Mouse (Mus musculus) heart, adult 2 months (tissue): ENCODE data around the gene Osbpl2. TPM values are rescaled to one million over a fixed set of nuclear protein-coding genes. Genes with fewer than 3 reads are reported as not detected.

Experiments used
- DNase-seq, 2 experiments: peaks; one replicate each; pipeline ENCODE4 v3.0.0; 2021
- H3K27ac ChIP-seq: fragments of 200-600 bp; 2 replicates; pipeline ENCODE4 v1.8.1; 2022
- H3K27me3 ChIP-seq: fragments of 200-500 bp; 2 replicates; pipeline ENCODE4 v1.6.1; 2012; ENCODE audit warnings: mild to moderate bottlenecking, low read length, inconsistent platforms, mixed read lengths; ENCODE audit not compliant: control insufficient read depth, insufficient read depth
- H3K36me3 ChIP-seq: fragments of 200-500 bp; 2 replicates; pipeline ENCODE4 v1.6.1; 2012; ENCODE audit warnings: low read length, inconsistent platforms; ENCODE audit not compliant: control insufficient read depth, insufficient read depth
- H3K4me1 ChIP-seq: fragments of 200-500 bp; 2 replicates; pipeline ENCODE4 v1.6.1; 2011; ENCODE audit warnings: low read length; ENCODE audit not compliant: control insufficient read depth, insufficient read depth
- H3K4me3 ChIP-seq: fragments of 200-600 bp; 2 replicates; pipeline ENCODE4 v1.8.1; 2022
- H3K79me2 ChIP-seq: fragments of 200-500 bp; replicated peaks from 2 replicates; pipeline ENCODE4 v1.6.1; 2012; ENCODE audit warnings: mild to moderate bottlenecking, inconsistent platforms, low read length, moderate library complexity, mixed read lengths; ENCODE audit not compliant: control insufficient read depth, insufficient read depth
- H3K9ac ChIP-seq: fragments of 200-500 bp; 2 replicates; pipeline ENCODE4 v1.6.1; 2012; ENCODE audit warnings: low read depth, mild to moderate bottlenecking, control low read depth, inconsistent platforms, low read length, mixed read lengths
- CTCF ChIP-seq: fragments of 200-600 bp; IDR thresholded peaks from 2 replicates; pipeline ENCODE4 v1.8.1; 2022; ENCODE audit warnings: antibody characterized with exemption, mild to moderate bottlenecking, moderate library complexity
- EP300 ChIP-seq: fragments of 200-500 bp; IDR thresholded peaks from 2 replicates; pipeline ENCODE4 v1.6.1; 2011; ENCODE audit warnings: low read depth, low read length, control low read depth; ENCODE audit not compliant: insufficient read depth
- POLR2A ChIP-seq: fragments of 200-500 bp; IDR thresholded peaks from 2 replicates; pipeline ENCODE4 v1.6.1; 2011; ENCODE audit warnings: mild to moderate bottlenecking, low read depth, low read length, control low read depth; ENCODE audit not compliant: insufficient read depth
- WGBS: fragments of 180-500 bp; shearing (Covaris S2); methylation state at CpG from one replicate; pipeline ENCODE4 v1.1.7; 2018; 5-methylcytosine and 5-hydroxymethylcytosine counted together
- intact Hi-C: fragments of 180-260 bp; cut with DNase I; formaldehyde crosslinking; loops from one replicate; pipeline ENCODE4 v1.15.1; 2025
- polyA plus RNA-seq: library from polyadenylated mRNA; depleted of rRNA; stranded (reverse); fragments of >200 nt; gene quantifications from 2 replicates; pipeline ENCODE4 v1.2.3, GENCODE M21; 2012
- total RNA-seq, 2 experiments: library from RNA; stranded (reverse); gene quantifications; 2 replicates each; pipeline ENCODE4 v1.2.3; 2021

Gene Osbpl2
- total and polyA plus RNA-seq, 3 experiments, result 27.6 to 36.4 (median 31.8) TPM

- Histone ChIP-seq H3K4me3 (no peak overlapping the region), H3K27ac (no peak overlapping the region), H3K36me3 (0 out of 2 replicates have a peak, but pooled peaks cover 3% of the 10 kb centered on the region), H3K79me2 (no peaks in the 10 kb centered on the region), H3K27me3 (no peaks in the 10 kb centered on the region), H3K9ac (no peak overlapping the region), H3K4me1 (peaks cover 1% of the 10 kb centered on the region; the same call in 1 of the 2 replicates)
- intact Hi-C loops, result no loop called here
- DNase-seq, result no peak
- no peak for TF ChIP-seq CTCF
- TF ChIP-seq POLR2A, result no peak
- no peak for TF ChIP-seq EP300
- 67% methylated on average over 9 of the region's 9 CpGs for WGBS
Measured at GRCm38 (mm10) chr2:180148551-180148950, 29.4 kb downstream of the Osbpl2 start.

GRCm38 (mm10) chr2:180154796-180155195 lies 35.7 kb downstream of the Osbpl2 start:
- Histone ChIP-seq H3K36me3 (no peaks in the 10 kb centered on the region), H3K9ac (no peak overlapping the region)
- intact Hi-C loops, result no loop called here

GRCm38 (mm10) chr2:180158627-180159026 lies 39.5 kb downstream of the Osbpl2 start:
- intact Hi-C loops, result no loop called here
- WGBS, result 84% methylated on average over 3 of the region's 3 CpGs
- TF ChIP-seq CTCF (no peak), EP300 (no peak), POLR2A (no peak)
- no peaks in the 10 kb centered on the region for H3K36me3 ChIP-seq
- no peaks in the 10 kb centered on the region for H3K4me1 ChIP-seq
- H3K4me3 ChIP-seq, result no peak overlapping the region
- no peaks in the 10 kb centered on the region for H3K27me3 ChIP-seq
- no peak overlapping the region for H3K27ac ChIP-seq
- H3K9ac ChIP-seq, result no peak overlapping the region
- no peaks in the 10 kb centered on the region for H3K79me2 ChIP-seq
- DNase-seq, result no peak

More at GRCm38 (mm10) chr2:180154796-180155195, 35.7 kb downstream of the Osbpl2 start:
- TF ChIP-seq CTCF (no peak), POLR2A (no peak), EP300 (no peak)
- Histone ChIP-seq H3K79me2 (no peaks in the 10 kb centered on the region), H3K27ac (no peak overlapping the region), H3K27me3 (no peaks in the 10 kb centered on the region), H3K4me1 (no peaks in the 10 kb centered on the region), H3K4me3 (no peak overlapping the region)
- WGBS, result 73% methylated on average over 3 of the region's 3 CpGs
- no peak for DNase-seq

- Histone ChIP-seq H3K4me3 (no peak overlapping the region), H3K36me3 (no peaks in the 10 kb centered on the region), H3K79me2 (no peaks in the 10 kb centered on the region), H3K9ac (no peak overlapping the region), H3K4me1 (peaks cover under 1% of the 10 kb centered on the region), H3K27ac (no peak overlapping the region), H3K27me3 (no peaks in the 10 kb centered on the region)
- DNase-seq, result no peak
- TF ChIP-seq CTCF (no peak), POLR2A (no peak), EP300 (no peak)
- intact Hi-C loops, result no loop called here
- WGBS, result 88% methylated on average over 2 of the region's 2 CpGs
Measured at GRCm38 (mm10) chr2:180165855-180166254, 46.7 kb downstream of the Osbpl2 start.

GRCm38 (mm10) chr2:180166869-180167268 lies 47.8 kb downstream of the Osbpl2 start:
- no peaks in the 10 kb centered on the region for H3K36me3 ChIP-seq
- peaks cover 3% of the 10 kb centered on the region for H3K4me1 ChIP-seq
- H3K27ac ChIP-seq, result no peak overlapping the region
- no peak for DNase-seq
- no peaks in the 10 kb centered on the region for H3K79me2 ChIP-seq
- H3K4me3 ChIP-seq, result no peak overlapping the region
- TF ChIP-seq POLR2A (no peak), CTCF (no peak), EP300 (no peak)
- H3K27me3 ChIP-seq, result no peaks in the 10 kb centered on the region
- intact Hi-C loops, result no loop called here
- no peak overlapping the region for H3K9ac ChIP-seq
- WGBS, result 84% methylated on average over 2 of the region's 2 CpGs

GRCm38 (mm10) chr2:180170151-180170805 lies 51.2 kb downstream of the Osbpl2 start:
- Histone ChIP-seq H3K9ac (no peak overlapping the region), H3K27ac (no peak overlapping the region), H3K36me3 (no peaks in the 10 kb centered on the region), H3K4me1 (peaks cover 14% of the 10 kb centered on the region), H3K4me3 (no peak overlapping the region), H3K79me2 (no peaks in the 10 kb centered on the region), H3K27me3 (no peaks in the 10 kb centered on the region)
- intact Hi-C loops, result loop anchor here (2.0 kb wide), 1 partner anchor 51 kb away; the partner anchor contains the start of gene Osbpl2
- 88% methylated on average over 11 of the region's 11 CpGs for WGBS
- no peak for TF ChIP-seq CTCF
- DNase-seq, result no peak
